Mouse (Mus musculus): ENCODE results near the gene Rps6ka1.

- no peak for TF ChIP-seq GATA1 (IDR thresholded peaks at IDR 0.05; ENCODE audit: low read length)
- no peak for TF ChIP-seq TAL1 (IDR thresholded peaks at IDR 0.05; ENCODE audit: low read length)
Measured at GRCm38 (mm10) chr4:133835211-133835610, 52.4 kb downstream of the Rps6ka1 start.

Measured in erythroblast, embryonic 14.5 days (primary cell).